In the genomic region with DNA sequence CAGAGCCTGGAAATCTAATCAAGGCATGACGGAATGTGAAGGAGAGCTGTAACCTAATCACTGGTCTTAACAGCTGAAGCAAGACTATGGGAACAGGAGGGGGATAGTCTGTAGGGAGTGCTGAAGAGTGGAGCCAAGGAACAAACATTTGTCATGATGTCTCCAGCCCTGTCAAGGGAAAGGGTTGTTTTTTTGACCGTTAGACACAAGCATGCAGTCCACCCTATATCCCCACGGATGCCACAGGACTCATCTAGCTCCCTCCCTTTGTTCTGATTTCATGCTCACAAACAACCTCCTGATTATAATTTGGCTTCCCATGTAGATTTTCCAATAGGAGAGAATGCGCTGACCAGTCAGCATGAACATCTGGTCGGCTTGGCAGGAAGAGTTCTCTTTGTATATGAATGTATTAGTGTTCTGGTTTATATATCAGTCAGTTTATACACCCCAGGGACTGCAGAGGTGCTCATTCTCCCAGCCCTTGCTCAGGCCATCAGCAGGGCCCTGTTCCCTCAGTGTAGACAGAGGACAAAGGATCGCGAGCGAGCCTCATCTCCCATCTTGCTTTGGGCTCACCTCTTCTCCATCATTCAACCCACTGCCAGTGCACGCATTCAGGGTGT, we compare ENCODE assay signal across 14 mouse cellular contexts. TPM values are rescaled to one million over a fixed set of nuclear protein-coding genes. Genes with fewer than 3 reads are reported as not detected.
DNase-seq lines count a peak whose midpoint lies in the region; ATAC-seq and TF ChIP-seq lines count a peak whose summit lies in the region.
"Had no signal": no experiment of that assay in that cellular context is flagged by ENCODE, and none has a peak within 500 bp of the region (broad histone marks: within the 10 kb centered on the region; RNA-seq: fewer than 3 reads in every experiment).

No protein-coding gene starts in this region.

- H3K4me3 ChIP-seq in heart, embryonic 13.5 days = no peak overlapping the region
- H3K4me3 ChIP-seq in lung, embryonic 14.5 days (ENCODE audit: low read depth, low read length) = no peak overlapping the region
- no peak overlapping the region for H3K4me3 ChIP-seq in embryonic facial prominence, embryonic 14.5 days (ENCODE audit: low read depth, low read length)
- H3K4me3 ChIP-seq in limb, embryonic 15.5 days = no peak overlapping the region
- H3K4me3 ChIP-seq: forebrain, embryonic 13.5 days; hindbrain, embryonic 15.5 days; left cerebral cortex, adult 2 months; liver, embryonic 15.5 days had no signal

- H3K27ac ChIP-seq in heart, embryonic 13.5 days (replicated peaks) = peak overlapping the region; percentile 20
- peak overlapping the region; percentile 38; the same call in 1 of the 2 replicates for H3K27ac ChIP-seq in lung, embryonic 14.5 days (ENCODE audit: low read depth)
- peak overlapping the region; percentile 61 for H3K27ac ChIP-seq in embryonic facial prominence, embryonic 14.5 days (replicated peaks; ENCODE audit: low read depth, low read length)
- peak overlapping the region; percentile 73 for H3K27ac ChIP-seq in limb, embryonic 15.5 days
- H3K27ac ChIP-seq: forebrain, embryonic 13.5 days; hindbrain, embryonic 15.5 days; left cerebral cortex, adult 2 months; liver, embryonic 15.5 days had no signal

- H3K36me3 ChIP-seq in heart, embryonic 13.5 days = no peaks in the 10 kb centered on the region
- H3K36me3 ChIP-seq in lung, embryonic 14.5 days (ENCODE audit: insufficient read depth) = no peaks in the 10 kb centered on the region
- H3K36me3 ChIP-seq in embryonic facial prominence, embryonic 14.5 days (ENCODE audit: control insufficient read depth, insufficient read depth, low read length) = no peaks in the 10 kb centered on the region
- H3K36me3 ChIP-seq in limb, embryonic 15.5 days = no peaks in the 10 kb centered on the region
- H3K36me3 ChIP-seq: hindbrain, embryonic 15.5 days; liver, embryonic 15.5 days had no signal

- intact Hi-C loops in heart, postnatal 14 days (cut with DNase I) = no loop called here

- H3K9me3 ChIP-seq in heart, embryonic 13.5 days = no peaks in the 10 kb centered on the region
- no peaks in the 10 kb centered on the region for H3K9me3 ChIP-seq in lung, embryonic 14.5 days (ENCODE audit: low read depth, low read length)
- H3K9me3 ChIP-seq in embryonic facial prominence, embryonic 14.5 days (ENCODE audit: control insufficient read depth, low read length) = no peaks in the 10 kb centered on the region
- H3K9me3 ChIP-seq in limb, embryonic 15.5 days = no peaks in the 10 kb centered on the region
- H3K9me3 ChIP-seq: forebrain, embryonic 13.5 days; hindbrain, embryonic 15.5 days; liver, embryonic 15.5 days had no signal

- peaks cover 31% of the 10 kb centered on the region for H3K4me1 ChIP-seq in heart, embryonic 13.5 days
- H3K4me1 ChIP-seq in lung, embryonic 14.5 days (ENCODE audit: insufficient read depth) = peaks cover 18% of the 10 kb centered on the region
- H3K4me1 ChIP-seq in embryonic facial prominence, embryonic 14.5 days (ENCODE audit: control insufficient read depth, insufficient read depth, low read length) = peaks cover 17% of the 10 kb centered on the region
- peaks cover 14% of the 10 kb centered on the region for H3K4me1 ChIP-seq in limb, embryonic 15.5 days

- no peak for TF ChIP-seq CTCF in lung, embryonic 14.5 days (IDR thresholded peaks at IDR 0.05; ENCODE audit: low read depth)

- no peak for DNase-seq in heart, postnatal 14 days
- DNase-seq in lung, embryonic 14.5 days = no peak
- DNase-seq in lung, postnatal 10 days = no peak
- peak; percentile 91 for DNase-seq in embryonic facial prominence, embryonic 14.5 days (ENCODE audit: low spot score)
- no peak for DNase-seq in right cerebral cortex, adult 18-20 months
- no peak for DNase-seq in cerebellum, adult 9-10 months
- DNase-seq: cerebellum, adult 2 months; kidney, postnatal 25 days had no signal

- ATAC-seq in heart, embryonic 13.5 days (ENCODE audit: extremely low read depth, insufficient number of reproducible peaks, low FRiP score, low TSS enrichment) = no peak
- ATAC-seq in lung, embryonic 14.5 days (ENCODE audit: insufficient read depth) = peak; percentile 16; the same call in 1 of the 2 replicates
- peak; percentile 93 for ATAC-seq in embryonic facial prominence, embryonic 14.5 days (ENCODE audit: low read depth)
- ATAC-seq in limb, embryonic 15.5 days (ENCODE audit: insufficient number of reproducible peaks, low FRiP score, low TSS enrichment, low read depth) = peak; percentile 78; the same call in 1 of the 2 replicates
- ATAC-seq: forebrain, embryonic 13.5 days had no signal

- H3K27me3 ChIP-seq in heart, embryonic 13.5 days (replicated peaks) = no peaks in the 10 kb centered on the region
- no peaks in the 10 kb centered on the region for H3K27me3 ChIP-seq in lung, embryonic 14.5 days (ENCODE audit: insufficient read depth, low read length)
- no peaks in the 10 kb centered on the region for H3K27me3 ChIP-seq in embryonic facial prominence, embryonic 14.5 days (replicated peaks; ENCODE audit: control insufficient read depth, insufficient read depth, low read length)
- no peaks in the 10 kb centered on the region for H3K27me3 ChIP-seq in limb, embryonic 15.5 days
- H3K27me3 ChIP-seq: forebrain, embryonic 13.5 days; hindbrain, embryonic 15.5 days; liver, embryonic 15.5 days had no signal

- 65% methylated on average over 9 of the region's 9 CpGs for WGBS in heart, embryonic 13.5 days
- 68% methylated on average over 9 of the region's 9 CpGs for WGBS in lung, embryonic 14.5 days
- WGBS in embryonic facial prominence, embryonic 14.5 days = 68% methylated on average over 9 of the region's 9 CpGs
- 73% methylated on average over 9 of the region's 9 CpGs for WGBS in limb, embryonic 15.5 days

- no peak overlapping the region for H3K9ac ChIP-seq in heart, embryonic 13.5 days
- no peak overlapping the region for H3K9ac ChIP-seq in lung, embryonic 14.5 days
- no peak overlapping the region for H3K9ac ChIP-seq in embryonic facial prominence, embryonic 14.5 days (ENCODE audit: low read depth, low read length)
- H3K9ac ChIP-seq in limb, embryonic 15.5 days = no peak overlapping the region
- H3K9ac ChIP-seq: forebrain, embryonic 13.5 days; hindbrain, embryonic 15.5 days; liver, embryonic 15.5 days had no signal

- H3K4me2 ChIP-seq in heart, embryonic 13.5 days = no peak overlapping the region
- no peak overlapping the region for H3K4me2 ChIP-seq in lung, embryonic 14.5 days
- no peak overlapping the region for H3K4me2 ChIP-seq in embryonic facial prominence, embryonic 14.5 days (ENCODE audit: low read depth, low read length)
- no peak overlapping the region for H3K4me2 ChIP-seq in limb, embryonic 15.5 days
- H3K4me2 ChIP-seq: forebrain, embryonic 13.5 days; hindbrain, embryonic 15.5 days; liver, embryonic 15.5 days had no signal

RNA-seq across cellular contexts. Expression of a gene that starts 10.5 kb away (rescaled TPM):
- polyA plus RNA-seq in heart, embryonic 13.5 days (2015; fragmentation: Nextera tagmentation; extraction: Ambion mirVana) = 11.0 and 12.2 TPM in 2 replicates
- 1 to 10 TPM; 2.9 to 3.1 TPM for total RNA-seq in heart, postnatal 14 days (2021)
- 11.6 and 12.8 TPM in 2 replicates for polyA plus RNA-seq in lung, embryonic 14.5 days (2014; fragmentation: Nextera tagmentation; extraction: Ambion mirVana)
- 38.6 and 44.3 TPM in 2 replicates for polyA plus RNA-seq in embryonic facial prominence, embryonic 14.5 days (2014; fragmentation: Nextera tagmentation; extraction: Ambion mirVana)
- 28.6 and 46.4 TPM in 2 replicates for polyA plus RNA-seq in limb, embryonic 15.5 days (2015; fragmentation: Nextera tagmentation; extraction: Ambion mirVana)

RNA-seq across cellular contexts. Expression of a gene that starts 19.3 kb away (rescaled TPM):
- 2,537 and 2,584 TPM in 2 replicates for polyA plus RNA-seq in heart, embryonic 13.5 days (2015; fragmentation: Nextera tagmentation; extraction: Ambion mirVana)
- 10 to 100 TPM; 51.2 to 65.0 TPM for total RNA-seq in heart, postnatal 14 days (2021)
- 1,596 and 1,677 TPM in 2 replicates for polyA plus RNA-seq in lung, embryonic 14.5 days (2014; fragmentation: Nextera tagmentation; extraction: Ambion mirVana)
- 2,046 and 2,257 TPM in 2 replicates for polyA plus RNA-seq in embryonic facial prominence, embryonic 14.5 days (2014; fragmentation: Nextera tagmentation; extraction: Ambion mirVana)
- 1,721 and 1,971 TPM in 2 replicates for polyA plus RNA-seq in limb, embryonic 15.5 days (2015; fragmentation: Nextera tagmentation; extraction: Ambion mirVana)

Comparison
In these comparisons a context has a peak if more than half of its experiments do, and no peak if none do; other contexts are left out.
1. H3K27ac ChIP-seq: peak in every context shown above with its lines; median percentile 73 in limb, embryonic 15.5 days; 61 in embryonic facial prominence, embryonic 14.5 days; 38 in lung, embryonic 14.5 days; 20 in heart, embryonic 13.5 days.